Mouse (Mus musculus) small intestine, adult 2 months (tissue): ENCODE results near the gene Bbs9. TPM values are rescaled to one million over a fixed set of nuclear protein-coding genes. Genes with fewer than 3 reads are reported as not detected.

Source experiments
- H3K27ac ChIP-seq: fragments of 200-500 bp; 2 replicates; pipeline ENCODE4 v1.5.1; 2012; ENCODE audit warnings: low read depth, low read length, control low read depth, inconsistent platforms; ENCODE audit not compliant: insufficient read depth
- H3K27me3 ChIP-seq: fragments of 200-500 bp; 2 replicates; pipeline ENCODE4 v1.6.1; 2012; ENCODE audit warnings: mild to moderate bottlenecking, moderate library complexity, low read length, inconsistent platforms; ENCODE audit not compliant: control insufficient read depth, insufficient read depth
- H3K36me3 ChIP-seq: fragments of 200-500 bp; 2 replicates; pipeline ENCODE4 v1.6.1; 2012; ENCODE audit warnings: mild to moderate bottlenecking, low read length, control low read depth, inconsistent platforms; ENCODE audit not compliant: control insufficient read depth, insufficient read depth
- H3K4me1 ChIP-seq: fragments of 200-500 bp; 2 replicates; pipeline ENCODE4 v1.6.1; 2012; ENCODE audit warnings: low read length, inconsistent platforms, mixed read lengths; ENCODE audit not compliant: control insufficient read depth, insufficient read depth, insufficient read length
- H3K4me3 ChIP-seq: fragments of 200-500 bp; 2 replicates; pipeline ENCODE4 v1.5.1; 2012; ENCODE audit warnings: low read depth, mild to moderate bottlenecking, control low read depth, inconsistent platforms, low read length, moderate library complexity
- CTCF ChIP-seq: fragments of 200-500 bp; IDR thresholded peaks from 2 replicates; pipeline ENCODE4 v1.5.1; 2012; ENCODE audit warnings: low read depth, mild to moderate bottlenecking, control low read depth, inconsistent platforms, low read length, moderate library complexity, mixed read lengths; ENCODE audit not compliant: insufficient replicate concordance, insufficient read length; ENCODE audit errors: extremely low read depth
- POLR2A ChIP-seq: fragments of 200-500 bp; IDR thresholded peaks from 2 replicates; pipeline ENCODE4 v1.6.1; 2012; ENCODE audit warnings: low read depth, mild to moderate bottlenecking, control low read depth, inconsistent platforms, low read length, moderate library complexity
- WGBS: fragments of 180-500 bp; shearing (Covaris S2); methylation state at CpG from one replicate; pipeline ENCODE4 v1.1.7; 2018; 5-methylcytosine and 5-hydroxymethylcytosine counted together
- polyA plus RNA-seq: library from polyadenylated mRNA; depleted of rRNA; stranded (reverse); fragments of >200 nt; gene quantifications from 2 replicates; pipeline ENCODE4 v1.2.3, GENCODE M21; 2012; rRNA removed

The Bbs9 gene
- polyA plus RNA-seq: 2.4 and 5.4 TPM in 2 replicates

DNA sequence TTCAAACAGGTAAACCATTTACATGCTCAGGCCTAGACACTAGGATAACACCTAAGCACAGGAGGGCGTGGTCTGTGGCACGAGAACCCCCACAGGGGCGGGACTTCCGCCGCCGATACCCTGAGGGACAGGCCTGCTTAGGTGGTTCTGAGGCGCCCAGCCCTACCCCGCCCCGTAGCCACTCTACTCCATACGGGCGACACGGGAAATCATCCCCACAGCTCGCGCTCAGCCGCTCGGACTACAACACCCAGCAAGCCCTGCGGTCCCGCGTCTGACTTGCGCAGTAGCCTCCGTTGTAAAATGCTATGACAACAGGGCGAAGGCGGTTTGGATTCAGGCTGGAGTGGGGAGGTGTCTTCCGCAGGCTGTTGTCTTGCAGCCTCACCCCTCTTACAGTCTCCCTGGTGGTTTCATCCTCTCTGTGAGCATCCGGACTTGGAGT lies at the start of gene Bbs9:
Gene Bbs9 (plus strand): TSS at position 292 of the 445 bp plus-strand sequence.
- WGBS: under 1% methylated on average over 25 of the region's 25 CpGs

DNA sequence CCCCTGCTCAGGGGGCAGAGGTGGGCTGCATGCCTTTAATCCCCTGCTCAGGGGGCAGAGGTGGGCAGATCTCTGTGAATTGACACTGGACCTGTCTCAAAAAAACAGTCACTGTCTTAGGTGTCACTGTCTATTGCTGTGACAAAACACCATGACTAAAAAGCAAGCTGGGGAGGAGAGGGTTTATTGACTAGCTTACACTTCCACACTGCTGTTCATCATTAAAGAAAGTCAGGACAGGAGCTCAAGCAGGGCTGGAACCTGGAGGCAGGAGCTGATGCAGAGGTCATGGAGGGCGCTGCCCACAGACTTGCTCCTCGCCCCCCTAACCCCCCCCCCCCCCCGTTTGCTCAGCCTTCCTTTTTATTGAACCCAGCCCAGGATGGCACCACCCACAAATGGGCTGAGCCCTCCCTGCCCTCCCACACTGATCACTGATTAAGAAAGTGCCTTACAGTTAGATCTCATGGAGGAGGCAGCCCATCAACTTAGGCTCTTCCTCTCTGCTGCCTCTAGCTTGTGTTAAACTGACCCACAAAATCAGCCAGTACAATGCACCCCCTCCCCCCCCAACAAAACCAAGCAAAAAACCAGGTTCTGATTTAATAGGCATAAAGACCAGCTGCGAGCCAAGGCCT lies 47.4 kb upstream of the Bbs9 start:
- Histone ChIP-seq H3K36me3 (no peaks in the 10 kb centered on the region), H3K4me1 (no peaks in the 10 kb centered on the region), H3K4me3 (no peak overlapping the region), H3K27me3 (no peaks in the 10 kb centered on the region), H3K27ac (no peak overlapping the region)
- no peak for TF ChIP-seq CTCF
- TF ChIP-seq POLR2A: no peak
- 51% methylated on average over 4 of the region's 4 CpGs for WGBS

More for the DNA sequence above, at the start of gene Bbs9:
- H3K4me3 ChIP-seq: peak within 1 kb of the TSS; percentile 63
- H3K27ac ChIP-seq: peak within 1 kb of the TSS; percentile 6; the same call in 1 of the 2 replicates
- no peaks in the 10 kb centered on the region for H3K36me3 ChIP-seq
- peak; percentile 41; the same call in 1 of the 2 replicates for TF ChIP-seq POLR2A
- peak; percentile 18; the same call in 1 of the 2 replicates for TF ChIP-seq CTCF
- H3K27me3 ChIP-seq: no peaks in the 10 kb centered on the region
- H3K4me1 ChIP-seq: no peaks in the 10 kb centered on the region

DNA sequence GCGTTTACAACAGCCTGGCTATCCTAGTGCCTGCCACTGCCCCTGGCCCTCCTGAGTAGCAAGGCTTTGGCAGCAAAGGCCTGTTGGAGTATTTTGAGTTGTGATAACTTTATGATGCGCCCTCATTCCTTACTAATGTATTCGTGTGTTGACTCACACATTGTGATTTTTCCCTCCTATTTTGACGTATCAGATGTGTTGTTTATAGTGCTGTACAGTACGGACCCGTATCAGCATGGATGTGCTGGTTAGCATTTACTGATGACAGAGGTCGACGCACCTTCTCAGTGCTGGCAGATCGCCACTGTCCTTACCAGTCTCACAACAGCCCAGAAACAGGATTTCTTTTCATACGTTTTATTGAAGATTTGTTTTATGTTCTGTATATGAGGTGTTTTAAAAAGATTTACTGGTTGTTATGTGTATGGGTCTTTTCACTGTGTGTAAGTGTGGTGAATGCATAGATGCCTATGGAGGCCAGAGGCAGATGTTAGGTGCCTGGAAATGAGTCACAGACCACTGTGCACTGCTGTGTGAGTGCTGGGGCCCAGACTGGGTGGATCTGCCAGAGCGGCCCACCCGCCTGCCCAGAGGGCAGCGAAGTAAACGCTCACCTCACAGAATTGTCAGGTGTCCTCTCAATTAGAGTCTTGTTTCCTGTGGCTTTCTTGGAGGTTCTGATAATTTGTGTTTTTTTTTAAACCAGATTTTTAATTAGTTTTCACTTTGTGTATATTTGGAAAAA lies 46.7 kb upstream of the Bbs9 start:
- 87% methylated on average over 14 of the region's 14 CpGs for WGBS
- Histone ChIP-seq H3K36me3 (no peaks in the 10 kb centered on the region), H3K27ac (no peak overlapping the region), H3K4me3 (no peak overlapping the region), H3K4me1 (no peaks in the 10 kb centered on the region), H3K27me3 (no peaks in the 10 kb centered on the region)
- no peak for TF ChIP-seq CTCF
- TF ChIP-seq POLR2A: no peak

DNA sequence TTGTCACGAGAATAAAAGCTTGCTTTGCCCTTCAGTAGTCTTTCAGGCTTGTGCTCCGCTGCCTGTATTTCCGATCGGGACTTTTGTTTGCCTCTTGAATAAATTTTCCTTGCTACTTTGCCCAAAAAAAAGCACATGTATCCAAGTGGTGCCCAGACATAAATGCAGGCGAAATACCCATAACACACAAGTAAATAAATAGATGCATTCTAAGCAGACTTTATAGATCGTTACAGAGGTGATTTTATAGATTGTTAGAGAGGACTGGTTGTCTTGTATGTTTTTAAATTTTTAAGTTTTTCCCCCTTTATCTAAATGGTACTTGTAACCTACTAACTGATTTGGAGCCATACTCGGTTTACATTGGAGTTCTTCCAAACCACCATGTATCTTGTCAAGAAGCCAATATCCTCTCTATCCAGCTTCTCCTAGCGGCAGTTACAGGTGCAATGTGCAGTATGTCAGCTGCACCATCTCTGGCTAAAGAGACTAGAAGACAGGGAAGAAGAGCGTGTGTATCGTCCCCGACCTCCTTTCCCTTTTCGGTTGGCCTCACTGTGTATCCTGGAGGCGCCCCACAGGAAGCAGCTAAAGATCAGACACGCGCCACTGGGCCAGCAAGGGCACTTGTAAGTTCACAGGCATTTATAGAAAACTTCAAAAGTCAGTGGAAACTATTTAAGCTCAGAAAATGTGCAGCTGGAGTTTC lies 45.8 kb upstream of the Bbs9 start:
- TF ChIP-seq POLR2A (no peak), CTCF (no peak)
- no peak overlapping the region for H3K4me3 ChIP-seq
- no peaks in the 10 kb centered on the region for H3K27me3 ChIP-seq
- no peaks in the 10 kb centered on the region for H3K36me3 ChIP-seq
- 28% methylated on average over 15 of the region's 15 CpGs for WGBS
- no peaks in the 10 kb centered on the region for H3K4me1 ChIP-seq
- no peak overlapping the region for H3K27ac ChIP-seq

DNA sequence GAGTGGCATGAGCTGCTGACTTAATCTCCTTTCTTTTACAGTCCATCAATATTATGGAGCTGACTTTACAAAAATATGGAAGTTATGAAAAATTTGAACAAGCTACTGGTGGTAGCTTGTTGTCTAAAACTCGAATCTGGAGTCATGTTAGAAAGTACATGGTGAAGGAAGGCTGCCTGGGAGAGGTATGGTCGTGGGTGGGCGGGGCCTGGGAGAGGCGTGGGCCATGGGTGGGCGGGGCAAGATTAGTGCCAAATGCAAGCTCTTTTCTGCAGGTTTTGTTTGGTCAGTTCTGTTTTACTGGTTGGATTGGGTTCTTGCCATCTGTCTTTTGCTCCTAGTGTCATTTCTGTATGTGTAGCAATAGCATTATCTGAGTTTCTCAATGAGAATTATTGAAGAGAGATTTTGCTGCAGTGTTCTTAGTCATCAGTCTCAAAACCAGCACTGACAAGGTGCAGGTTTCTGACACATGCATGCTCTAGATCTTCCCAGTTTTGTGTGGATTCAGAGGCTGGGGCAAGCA lies 45.1 kb upstream of the Bbs9 start:
- no peak overlapping the region for H3K4me3 ChIP-seq
- no peaks in the 10 kb centered on the region for H3K36me3 ChIP-seq
- 17% methylated on average over 5 of the region's 5 CpGs for WGBS
- H3K27me3 ChIP-seq: no peaks in the 10 kb centered on the region
- no peaks in the 10 kb centered on the region for H3K4me1 ChIP-seq
- no peak for TF ChIP-seq CTCF
- TF ChIP-seq POLR2A: no peak
- H3K27ac ChIP-seq: no peak overlapping the region

DNA sequence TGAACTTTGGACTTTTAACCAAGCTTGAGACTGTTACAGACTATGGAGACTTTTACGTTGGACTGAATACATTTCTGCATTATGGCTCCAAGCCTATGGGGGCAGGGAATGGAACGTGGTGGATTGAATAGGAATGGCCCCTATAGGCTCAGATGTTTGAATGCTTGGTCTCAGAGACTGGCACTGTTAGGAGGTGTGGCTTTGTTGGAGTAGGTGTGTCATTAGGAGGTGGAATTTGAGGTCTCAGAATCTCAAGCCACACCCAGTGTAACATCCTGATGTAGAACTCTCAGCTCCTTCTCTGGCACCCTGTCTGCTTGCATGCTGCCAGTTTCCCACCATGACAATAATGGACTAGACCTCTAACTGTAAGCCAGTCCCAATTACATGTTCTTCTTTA lies 42.3 kb upstream of the Bbs9 start:
- H3K36me3 ChIP-seq: no peaks in the 10 kb centered on the region
- no peaks in the 10 kb centered on the region for H3K4me1 ChIP-seq
- no peak overlapping the region for H3K27ac ChIP-seq
- H3K27me3 ChIP-seq: no peaks in the 10 kb centered on the region
- no peak overlapping the region for H3K4me3 ChIP-seq
- 53% methylated on average over 2 of the region's 2 CpGs for WGBS
- TF ChIP-seq POLR2A (no peak), CTCF (no peak)
